Comparison of ENCODE assay signal across 8 mouse cellular contexts in the genomic region with DNA sequence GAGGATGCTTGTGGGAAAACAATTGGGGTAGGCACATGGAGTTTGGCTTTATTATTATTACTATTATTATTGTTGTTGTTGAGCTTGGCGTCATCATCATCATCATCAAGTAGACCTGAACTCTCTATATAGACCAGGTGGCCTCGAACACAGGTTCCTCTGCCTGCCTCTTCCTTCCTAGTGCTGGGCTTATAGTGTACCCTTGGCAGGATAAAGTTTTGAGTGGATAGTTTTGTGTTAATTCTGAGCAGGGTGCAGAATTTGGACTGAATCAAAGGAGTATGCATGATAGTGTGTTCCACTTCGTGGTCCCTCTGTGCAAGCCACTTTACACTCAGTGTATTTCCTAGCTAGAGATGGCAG. TPM values are rescaled to one million over a fixed set of nuclear protein-coding genes. Genes with fewer than 3 reads are reported as not detected.
A peak's percentile ranks its signal among the peaks of the same experiment; 100 is the strongest.
DNase-seq lines count a peak whose midpoint lies in the region; ATAC-seq and TF ChIP-seq lines count a peak whose summit lies in the region.

No protein-coding gene starts in this region.

- H3K36me3 ChIP-seq in forebrain, embryonic 13.5 days (ENCODE audit: poor library complexity, severe bottlenecking): peaks cover 65% of the 10 kb centered on the region
- peaks cover 54% of the 10 kb centered on the region for H3K36me3 ChIP-seq in liver, embryonic 13.5 days

- TF ChIP-seq CTCF in gastrocnemius, adult 2 months (IDR thresholded peaks at IDR 0.05): no peak

- peak overlapping the region; percentile 95 for H3K4me2 ChIP-seq in forebrain, embryonic 13.5 days
- peak overlapping the region; percentile 93 for H3K4me2 ChIP-seq in liver, embryonic 13.5 days

- H3K4me1 ChIP-seq in forebrain, embryonic 13.5 days: 0 out of 2 replicates have a peak, but pooled peaks cover 8% of the 10 kb centered on the region
- H3K4me1 ChIP-seq in liver, embryonic 13.5 days (replicated peaks): peaks cover 72% of the 10 kb centered on the region

- H3K9ac ChIP-seq in forebrain, embryonic 13.5 days: peak overlapping the region; percentile 78; the same call in 1 of the 2 replicates
- peak overlapping the region; percentile 74 for H3K9ac ChIP-seq in liver, embryonic 13.5 days

- intact Hi-C loops in gastrocnemius, adult 2 months (cut with DNase I): loop anchor here (5.0 kb wide), 2 partner anchors 308 to 388 kb away; partner anchors contain the start of gene Gata2

- no peak overlapping the region for H3K27ac ChIP-seq in gastrocnemius, adult 2 months
- H3K27ac ChIP-seq in forebrain, embryonic 13.5 days: no peak overlapping the region
- peak overlapping the region; percentile 95 for H3K27ac ChIP-seq in liver, embryonic 13.5 days

- DNase-seq in gastrocnemius, adult 2 months: no peak
- no peak for DNase-seq in gastrocnemius, adult 18-20 months (ENCODE audit: low spot score)
- no peak for DNase-seq in liver, embryonic 13.5 days
- DNase-seq in layer of hippocampus, postnatal 10 days (ENCODE audit: low spot score in 2 of 2): no peak
- DNase-seq in thymus, postnatal 4 days: no peak
- no peak for DNase-seq in thymus, postnatal 14 days

- H3K27me3 ChIP-seq in forebrain, embryonic 13.5 days: no peaks in the 10 kb centered on the region
- no peaks in the 10 kb centered on the region for H3K27me3 ChIP-seq in liver, embryonic 13.5 days

- ATAC-seq in CD4-positive, CD25-positive, alpha-beta regulatory T cell, adult 4 months: peak; percentile 26
- ATAC-seq in forebrain, embryonic 13.5 days: peak; percentile 48; the same call in 1 of the 2 replicates
- ATAC-seq in liver, embryonic 13.5 days (ENCODE audit: low read depth): no peak

- H3K4me3 ChIP-seq in gastrocnemius, adult 2 months: peak overlapping the region; percentile 76
- H3K4me3 ChIP-seq in forebrain, embryonic 13.5 days: peak overlapping the region; percentile 57
- peak overlapping the region; percentile 63 for H3K4me3 ChIP-seq in liver, embryonic 13.5 days (replicated peaks)

- no peaks in the 10 kb centered on the region for H3K9me3 ChIP-seq in forebrain, embryonic 13.5 days (replicated peaks)
- no peaks in the 10 kb centered on the region for H3K9me3 ChIP-seq in liver, embryonic 13.5 days (replicated peaks)

- WGBS in forebrain, embryonic 13.5 days: 12% methylated on average over 3 of the region's 3 CpGs
- WGBS in liver, embryonic 13.5 days (ENCODE audit: insufficient replicate concordance): 7% methylated on average over 3 of the region's 3 CpGs

RNA-seq across cellular contexts. Expression of gene Sec61a1, which starts 18.3 kb away (rescaled TPM):
- total RNA-seq in gastrocnemius, adult 2 months (2021): 10 to 100 TPM; 17.7 to 23.3 TPM
- 10 to 100 TPM; 13.9 to 16.2 TPM for total RNA-seq in gastrocnemius, adult 18-20 months (2021)
- 100 to 1,000 TPM; 183 to 268 TPM for polyA plus RNA-seq in CD4-positive, CD25-positive, alpha-beta regulatory T cell, adult 4 months (2017; shearing (Covaris generic))
- polyA plus RNA-seq in forebrain, embryonic 13.5 days (2015; fragmentation: Nextera tagmentation; extraction: Ambion mirVana): 153 and 170 TPM in 2 replicates
- polyA plus RNA-seq in liver, embryonic 13.5 days (2015; fragmentation: Nextera tagmentation; extraction: Ambion mirVana): 113 and 132 TPM in 2 replicates
- 100 to 1,000 TPM; 129 to 138 TPM for total RNA-seq in layer of hippocampus, postnatal 10 days (2021)

RNA-seq across cellular contexts. Expression of gene Ruvbl1, which starts 35.2 kb away (rescaled TPM):
- total RNA-seq in gastrocnemius, adult 2 months (2021): 10 to 100 TPM; 20.2 to 21.9 TPM
- total RNA-seq in gastrocnemius, adult 18-20 months (2021): 10 to 100 TPM; 21.9 to 23.9 TPM
- 10 to 100 TPM; 62.1 to 85.0 TPM for polyA plus RNA-seq in CD4-positive, CD25-positive, alpha-beta regulatory T cell, adult 4 months (2017; shearing (Covaris generic))
- polyA plus RNA-seq in forebrain, embryonic 13.5 days (2015; fragmentation: Nextera tagmentation; extraction: Ambion mirVana): 140 and 144 TPM in 2 replicates
- polyA plus RNA-seq in liver, embryonic 13.5 days (2015; fragmentation: Nextera tagmentation; extraction: Ambion mirVana): 113 and 122 TPM in 2 replicates
- total RNA-seq in layer of hippocampus, postnatal 10 days (2021): 10 to 100 TPM; 37.4 to 38.9 TPM

RNA-seq across cellular contexts. Expression of gene Eefsec, which starts 54.0 kb away (rescaled TPM):
- total RNA-seq in gastrocnemius, adult 2 months (2021): 1 to 10 TPM; 8.1 to 8.2 TPM
- 1 to 10 TPM; 7.1 to 7.6 TPM for total RNA-seq in gastrocnemius, adult 18-20 months (2021)
- polyA plus RNA-seq in CD4-positive, CD25-positive, alpha-beta regulatory T cell, adult 4 months (2017; shearing (Covaris generic)): 10 to 100 TPM; 30.4 to 42.0 TPM
- 31.1 and 36.1 TPM in 2 replicates for polyA plus RNA-seq in forebrain, embryonic 13.5 days (2015; fragmentation: Nextera tagmentation; extraction: Ambion mirVana)
- polyA plus RNA-seq in liver, embryonic 13.5 days (2015; fragmentation: Nextera tagmentation; extraction: Ambion mirVana): 22.8 and 23.1 TPM in 2 replicates
- 10 to 100 TPM; 24.6 to 25.1 TPM for total RNA-seq in layer of hippocampus, postnatal 10 days (2021)

Comparison
In these comparisons a context has a peak if more than half of its experiments do, and no peak if none do; other contexts are left out.
1. RNA of gene Sec61a1, which starts 18.3 kb away (total RNA-seq): 129 to 138 TPM in layer of hippocampus, postnatal 10 days; 17.7 to 23.3 TPM in gastrocnemius, adult 2 months and 13.9 to 16.2 TPM in gastrocnemius, adult 18-20 months; every median in the first group is over 4 times any median in the second.
2. Peak in every context shown above with its lines, with median percentiles within 50 percentile points of each other: H3K4me3 ChIP-seq.